Mouse (Mus musculus) lung, embryonic 15.5 days (tissue): ENCODE results near the gene Trappc3l. TPM values are rescaled to one million over a fixed set of nuclear protein-coding genes. Genes with fewer than 3 reads are reported as not detected.

Experiments
- ATAC-seq: fragments of 200-750 bp; cut with Nextera tagmentation; 2 replicates; pipeline ENCODE4 v1.8.0; 2017; ENCODE audit warnings: moderate number of reproducible peaks, borderline replicate concordance; ENCODE audit not compliant: low FRiP score, low TSS enrichment; ENCODE audit errors: extremely low read depth
- H3K27ac ChIP-seq: fragments of 300-500 bp; sonication (generic); 2 replicates; pipeline ENCODE4 v1.5.1; 2015; ENCODE audit warnings: moderate library complexity, mild to moderate bottlenecking, inconsistent platforms
- H3K27me3 ChIP-seq: fragments of 300-500 bp; sonication (generic); 2 replicates; pipeline ENCODE4 v1.6.1; 2015; ENCODE audit warnings: inconsistent platforms
- H3K36me3 ChIP-seq: fragments of 300-500 bp; sonication (generic); 2 replicates; pipeline ENCODE4 v1.6.1; 2015; ENCODE audit warnings: inconsistent platforms
- H3K4me1 ChIP-seq: fragments of 300-500 bp; sonication (generic); 2 replicates; pipeline ENCODE4 v1.6.1; 2015; ENCODE audit warnings: inconsistent platforms
- H3K4me2 ChIP-seq: fragments of 300-500 bp; sonication (generic); 2 replicates; pipeline ENCODE4 v1.6.1; 2015; ENCODE audit warnings: inconsistent platforms, mild to moderate bottlenecking, moderate library complexity
- H3K4me3 ChIP-seq: fragments of 300-500 bp; sonication (generic); 2 replicates; pipeline ENCODE4 v1.5.1; 2015; ENCODE audit warnings: mild to moderate bottlenecking, inconsistent platforms
- H3K9ac ChIP-seq: fragments of 300-500 bp; sonication (generic); 2 replicates; pipeline ENCODE4 v1.6.1; 2015; ENCODE audit warnings: inconsistent platforms
- H3K9me3 ChIP-seq: fragments of 300-500 bp; sonication (generic); 2 replicates; pipeline ENCODE4 v1.6.1; 2016; ENCODE audit warnings: inconsistent platforms
- WGBS: fragments of 180-500 bp; shearing (Covaris S2); methylation state at CpG from one replicate; pipeline ENCODE4 v1.1.7; 2015; 5-methylcytosine and 5-hydroxymethylcytosine counted together
- polyA plus RNA-seq: library from polyadenylated mRNA; unstranded; fragments of >200 nt; fragmentation: Nextera tagmentation; extraction: Ambion mirVana; gene quantifications from 2 replicates; pipeline ENCODE4 v1.2.1, GENCODE M21; 2015

Trappc3l gene
- polyA plus RNA-seq, 1 experiment from 2014 or later: not detected

DNA sequence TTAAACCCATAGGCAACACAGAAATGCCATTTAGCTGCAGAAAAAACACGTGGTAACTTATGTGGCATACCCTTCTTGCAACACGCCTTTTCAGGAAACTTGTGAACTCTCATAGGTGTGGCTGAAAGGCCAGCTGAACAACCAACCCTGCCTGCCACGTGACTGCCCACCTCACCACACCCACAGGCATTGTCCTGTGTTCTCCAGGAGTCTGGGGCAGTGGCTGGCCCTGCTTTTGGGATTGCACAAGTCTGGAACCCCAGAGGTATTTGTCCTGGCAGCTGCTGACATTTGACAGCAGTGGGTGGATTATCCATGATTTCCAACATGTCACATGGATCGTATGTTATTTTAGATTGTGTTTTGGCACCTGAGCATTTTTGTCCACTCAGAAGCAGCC lies 102.4 kb downstream of the Trappc3l start:
- Histone ChIP-seq H3K9ac (no peak overlapping the region), H3K4me2 (no peak overlapping the region), H3K27me3 (no peaks in the 10 kb centered on the region), H3K4me3 (no peak overlapping the region), H3K4me1 (no peaks in the 10 kb centered on the region), H3K36me3 (no peaks in the 10 kb centered on the region), H3K27ac (no peak overlapping the region), H3K9me3 (no peaks in the 10 kb centered on the region)
- no peak for ATAC-seq
- WGBS: 58% methylated on average over 4 of the region's 4 CpGs

DNA sequence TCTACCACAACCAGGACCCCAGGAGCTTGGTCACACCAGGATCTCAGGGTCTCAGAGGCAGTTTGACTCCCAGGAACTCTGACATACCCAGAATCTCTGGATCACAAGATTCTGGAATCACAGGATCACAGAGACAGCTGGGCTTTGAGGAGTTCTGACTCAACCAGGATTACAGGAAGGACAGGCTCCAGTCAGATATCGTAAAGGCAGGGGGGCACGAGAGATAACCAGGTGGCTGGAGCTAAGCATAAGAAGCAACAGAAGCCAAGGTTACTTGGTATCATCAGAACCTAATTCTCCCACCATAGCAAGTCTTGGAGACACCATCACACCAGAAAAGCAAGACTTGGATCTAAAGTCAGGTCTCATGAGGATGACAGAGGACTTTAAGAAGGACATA lies 104.3 kb downstream of the Trappc3l start:
- WGBS: 88% methylated on average over 2 of the region's 2 CpGs
- H3K27me3 ChIP-seq: no peaks in the 10 kb centered on the region
- H3K36me3 ChIP-seq: no peaks in the 10 kb centered on the region
- H3K4me1 ChIP-seq: no peaks in the 10 kb centered on the region
- no peak overlapping the region for H3K9ac ChIP-seq
- H3K27ac ChIP-seq: no peak overlapping the region
- no peak overlapping the region for H3K4me3 ChIP-seq
- ATAC-seq: no peak
- H3K9me3 ChIP-seq: no peaks in the 10 kb centered on the region
- H3K4me2 ChIP-seq: no peak overlapping the region

DNA sequence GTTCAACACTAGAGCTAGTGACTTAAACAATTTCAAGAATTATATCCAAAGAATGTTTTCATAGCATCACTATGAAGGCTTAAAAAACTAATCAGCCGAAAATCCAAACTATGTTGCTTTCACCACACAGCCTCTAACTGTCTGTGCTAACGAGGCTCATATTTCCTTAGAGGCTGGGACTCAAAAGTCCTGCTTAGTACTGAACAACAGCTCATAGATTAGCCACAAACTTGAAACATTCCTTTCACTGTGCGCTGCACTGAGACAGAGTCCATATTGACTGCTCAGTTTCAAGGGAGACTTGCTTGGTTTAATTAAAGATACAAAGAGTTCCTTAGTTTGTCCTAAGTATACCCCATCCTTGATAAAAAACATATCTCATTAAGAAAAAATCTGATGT lies 112.4 kb downstream of the Trappc3l start:
- no peak overlapping the region for H3K27ac ChIP-seq
- H3K4me2 ChIP-seq: no peak overlapping the region
- ATAC-seq: no peak
- WGBS: 71% methylated on average over 3 of the region's 3 CpGs
- H3K9me3 ChIP-seq: no peaks in the 10 kb centered on the region
- no peak overlapping the region for H3K4me3 ChIP-seq
- H3K36me3 ChIP-seq: peaks cover 5% of the 10 kb centered on the region; the same call in 1 of the 2 replicates
- H3K27me3 ChIP-seq: no peaks in the 10 kb centered on the region
- no peaks in the 10 kb centered on the region for H3K4me1 ChIP-seq
- H3K9ac ChIP-seq: no peak overlapping the region

DNA sequence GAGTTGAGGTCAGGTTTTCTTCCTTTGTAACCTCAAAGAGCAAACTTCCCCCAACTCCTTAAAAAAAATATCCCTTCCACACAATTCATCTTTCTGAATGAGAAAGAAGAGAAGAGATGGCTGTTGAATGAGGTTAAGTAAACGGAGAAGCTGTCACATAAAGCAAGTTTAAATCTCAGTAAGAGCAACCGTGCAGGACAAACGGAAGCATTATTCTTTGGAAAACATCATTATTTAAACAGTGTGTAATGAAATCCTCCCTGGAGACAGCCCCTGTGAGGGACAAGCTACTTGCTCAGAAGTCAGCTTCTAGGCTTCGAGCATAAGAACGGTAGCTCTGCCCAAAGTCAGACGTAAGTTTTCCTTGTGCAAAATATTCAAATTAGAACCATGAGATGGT lies 113.1 kb downstream of the Trappc3l start:
- no peaks in the 10 kb centered on the region for H3K27me3 ChIP-seq
- H3K4me3 ChIP-seq: no peak overlapping the region
- 46% methylated on average over 6 of the region's 6 CpGs for WGBS
- no peak overlapping the region for H3K4me2 ChIP-seq
- H3K27ac ChIP-seq: no peak overlapping the region
- H3K4me1 ChIP-seq: no peaks in the 10 kb centered on the region
- H3K36me3 ChIP-seq: peaks cover 5% of the 10 kb centered on the region; the same call in 1 of the 2 replicates
- no peak for ATAC-seq
- no peak overlapping the region for H3K9ac ChIP-seq
- no peaks in the 10 kb centered on the region for H3K9me3 ChIP-seq

DNA sequence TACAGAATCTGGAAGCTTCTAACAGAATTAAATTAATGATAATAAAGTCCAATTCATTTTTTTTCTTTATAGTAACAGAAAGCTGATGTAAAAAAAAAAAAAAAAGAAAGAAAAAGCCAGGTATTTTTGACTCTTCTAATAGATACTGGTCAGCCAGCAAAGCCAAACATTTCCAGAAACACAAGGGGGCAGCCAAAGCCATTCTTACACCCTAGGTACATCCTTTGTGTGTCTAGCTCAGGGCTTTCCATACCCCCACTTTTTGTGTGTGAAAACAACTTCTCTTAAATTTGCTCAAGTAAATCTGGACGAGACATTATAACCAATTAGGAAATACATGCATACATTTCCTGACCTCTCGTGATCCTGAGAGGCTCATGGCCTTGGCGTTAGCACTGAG lies 114.4 kb downstream of the Trappc3l start:
- Histone ChIP-seq H3K4me1 (no peaks in the 10 kb centered on the region), H3K4me3 (no peak overlapping the region), H3K27me3 (no peaks in the 10 kb centered on the region), H3K9ac (no peak overlapping the region), H3K9me3 (no peaks in the 10 kb centered on the region), H3K4me2 (no peak overlapping the region), H3K36me3 (peaks cover 5% of the 10 kb centered on the region; the same call in 1 of the 2 replicates), H3K27ac (no peak overlapping the region)
- no peak for ATAC-seq
- WGBS: 79% methylated on average over 3 of the region's 3 CpGs

DNA sequence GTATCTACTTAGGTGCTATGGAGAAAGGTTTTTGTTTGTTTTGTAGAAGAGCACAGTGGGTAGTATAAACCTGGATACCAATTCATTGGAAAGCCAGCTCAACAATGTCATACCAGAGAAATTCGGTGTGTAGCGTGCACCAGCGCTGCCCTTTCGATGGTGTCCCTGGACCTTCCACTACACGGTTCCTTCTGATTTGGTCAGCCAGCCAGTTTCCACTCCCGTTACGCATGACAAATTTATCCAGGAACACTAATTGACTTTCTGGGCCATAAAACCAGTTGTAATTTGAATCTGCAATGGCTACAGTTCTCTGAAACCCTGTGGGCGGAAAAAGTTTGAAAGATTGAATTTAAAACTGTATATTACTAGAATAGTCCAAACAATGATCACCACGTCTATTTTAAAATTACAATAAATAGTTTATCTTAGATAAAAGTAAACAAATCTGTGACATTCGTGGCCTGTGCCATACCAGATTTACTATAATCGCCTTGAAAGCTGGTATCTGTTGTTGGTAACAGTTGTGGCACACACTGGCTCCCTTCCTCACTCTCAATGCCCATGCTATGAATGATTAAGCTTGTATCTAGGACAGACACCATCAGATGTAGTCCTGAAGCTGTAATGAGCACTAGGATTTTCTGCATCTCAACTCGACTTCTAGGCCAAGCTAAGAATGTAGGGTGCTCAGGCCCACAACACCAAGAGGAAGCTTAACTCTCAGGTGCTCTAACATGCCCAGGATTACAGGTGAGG lies 118.6 kb downstream of the Trappc3l start:
- ATAC-seq: no peak
- H3K4me2 ChIP-seq: no peak overlapping the region
- no peak overlapping the region for H3K27ac ChIP-seq
- WGBS: 78% methylated on average over 12 of the region's 12 CpGs
- no peaks in the 10 kb centered on the region for H3K27me3 ChIP-seq
- H3K9me3 ChIP-seq: no peaks in the 10 kb centered on the region
- H3K36me3 ChIP-seq: peaks cover 9% of the 10 kb centered on the region; the same call in 1 of the 2 replicates
- H3K4me1 ChIP-seq: no peaks in the 10 kb centered on the region
- no peak overlapping the region for H3K4me3 ChIP-seq
- H3K9ac ChIP-seq: no peak overlapping the region

Other genes starting within 250 kb of the Trappc3l start
- not detected in 2 replicates for gene Sult3a1, start 179.9 kb upstream of the Trappc3l start, polyA plus RNA-seq
- 0.67 and 0.81 TPM in 2 replicates for gene Rsph4a, start 132.5 kb upstream of the Trappc3l start, polyA plus RNA-seq
- 16.2 and 19.5 TPM in 2 replicates for gene Zup1, start 86.3 kb upstream of the Trappc3l start, polyA plus RNA-seq
- gene Rwdd1, start 18.0 kb upstream of the Trappc3l start, polyA plus RNA-seq: 98.0 and 114 TPM in 2 replicates
- not detected in 2 replicates for gene Calhm4, start 6.7 kb downstream of the Trappc3l start, polyA plus RNA-seq
- gene Calhm5, start 58.9 kb downstream of the Trappc3l start, polyA plus RNA-seq: 0.65 and 0.96 TPM in 2 replicates
- 1.2 and 1.7 TPM in 2 replicates for gene Calhm6, start 90.4 kb downstream of the Trappc3l start, polyA plus RNA-seq
- gene Dse, start 170.1 kb downstream of the Trappc3l start, polyA plus RNA-seq: 29.0 and 31.2 TPM in 2 replicates
- 67.6 and 69.8 TPM in 2 replicates for gene Tspyl1, start 244.6 kb downstream of the Trappc3l start, polyA plus RNA-seq